Mouse (Mus musculus) CH12.LX (cell line): Measurements from ENCODE around the gene Spx.

Experiments
- BHLHE40 ChIP-seq: IDR thresholded peaks from 2 replicates; pipeline ENCODE4 v1.6.1; 2011; ENCODE audit warnings: mild to moderate bottlenecking, low read depth, low read length, improper control_type of control experiment
- CHD2 ChIP-seq: IDR thresholded peaks from 2 replicates; pipeline ENCODE4 v1.6.1; 2011; ENCODE audit warnings: low read length, improper control_type of control experiment
- CTCF ChIP-seq, 2 experiments: IDR thresholded peaks in 1 of 2; conservative IDR thresholded peaks in 1 of 2; 2 replicates each; pipeline ENCODE4 v1.5.1; 2011 to 2012; ENCODE audit warnings: low read depth in 2 of 2, low read length in 2 of 2, improper control_type of control experiment in 1 of 2, inconsistent platforms in 1 of 2, mild to moderate bottlenecking in 1 of 2, moderate library complexity in 1 of 2
- ELF1 ChIP-seq: IDR thresholded peaks from 2 replicates; pipeline ENCODE4 v1.6.1; 2014; ENCODE audit warnings: low read depth, mild to moderate bottlenecking, inconsistent platforms, low read length, improper control_type of control experiment
- HCFC1 ChIP-seq: IDR thresholded peaks from 2 replicates; pipeline ENCODE4 v1.6.1; 2012; ENCODE audit warnings: low read depth, mild to moderate bottlenecking, inconsistent platforms, low read length, improper control_type of control experiment
- KAT2A ChIP-seq: IDR thresholded peaks from 2 replicates; pipeline ENCODE4 v1.6.1; 2012; ENCODE audit warnings: low read length, improper control_type of control experiment, inconsistent platforms; ENCODE audit not compliant: insufficient replicate concordance
- MXI1 ChIP-seq: IDR thresholded peaks from 2 replicates; pipeline ENCODE4 v1.6.1; 2011; ENCODE audit warnings: mild to moderate bottlenecking, low read depth, low read length, improper control_type of control experiment
- NELFE ChIP-seq: IDR thresholded peaks from 2 replicates; pipeline ENCODE4 v1.6.1; 2011; ENCODE audit warnings: low read depth, low read length, improper control_type of control experiment
- POLR2A ChIP-seq: IDR thresholded peaks from 2 replicates; pipeline ENCODE4 v1.6.1; 2011; ENCODE audit warnings: low read depth, mild to moderate bottlenecking, improper control_type of control experiment, low read length
- RAD21 ChIP-seq: IDR thresholded peaks from 2 replicates; pipeline ENCODE4 v1.6.1; 2011; ENCODE audit warnings: low read depth, mild to moderate bottlenecking, low read length, improper control_type of control experiment, moderate library complexity
- ZC3H11A ChIP-seq: IDR thresholded peaks from 2 replicates; pipeline ENCODE4 v1.6.1; 2012; ENCODE audit warnings: low read depth, mild to moderate bottlenecking, inconsistent platforms, low read length, improper control_type of control experiment
- ZMIZ1 ChIP-seq: IDR thresholded peaks from 2 replicates; pipeline ENCODE4 v1.6.1; 2012; ENCODE audit warnings: low read depth, mild to moderate bottlenecking, inconsistent platforms, low read length, improper control_type of control experiment
- ZNF384 ChIP-seq: IDR thresholded peaks from 2 replicates; pipeline ENCODE4 v1.6.1; 2012; ENCODE audit warnings: low read depth, low read length, improper control_type of control experiment, inconsistent platforms

DNA sequence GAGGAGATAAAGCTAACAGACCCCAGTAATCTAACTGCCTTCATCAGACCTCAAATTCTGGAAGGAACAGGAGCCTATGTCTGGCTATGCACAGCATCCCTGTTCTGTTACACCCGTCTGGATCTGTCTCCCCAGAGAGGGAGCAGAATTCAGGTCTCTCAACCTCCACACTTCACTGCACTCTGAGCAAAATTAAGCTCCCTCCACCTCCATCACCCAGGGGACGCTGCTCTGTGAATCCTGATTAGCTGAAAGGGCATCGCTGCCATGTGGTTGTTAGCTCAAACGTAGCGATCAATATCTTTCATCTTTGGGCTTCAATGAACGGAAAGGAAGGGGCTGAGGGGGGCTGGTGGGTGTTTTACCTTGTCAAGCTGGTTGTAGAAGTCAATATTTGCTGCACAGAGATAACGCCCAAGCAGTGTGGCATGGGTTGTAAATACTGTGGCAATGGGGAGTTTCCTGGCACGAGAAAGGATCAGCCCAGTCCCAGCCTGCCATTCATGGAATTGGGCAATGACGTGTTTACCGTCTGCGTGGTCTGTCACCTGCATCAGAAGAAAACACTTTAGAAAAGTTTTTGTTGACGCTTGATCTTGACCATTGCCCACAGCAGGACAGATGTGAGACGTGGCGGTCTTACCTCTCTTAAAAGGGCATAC, 45.9 kb downstream of the Spx start:
- TF ChIP-seq HCFC1 = no peak
- no peak for TF ChIP-seq CTCF (conservative IDR thresholded peaks at IDR 0.05 in 1 of 2, IDR thresholded peaks at IDR 0.05 in 1 of 2; ENCODE audit: low read depth in 2 of 2, low read length in 2 of 2)
- no peak for TF ChIP-seq ZC3H11A
- TF ChIP-seq POLR2A = no peak
- TF ChIP-seq MXI1 = no peak
- no peak for TF ChIP-seq ELF1
- TF ChIP-seq ZNF384 = no peak
- no peak for TF ChIP-seq RAD21
- no peak for TF ChIP-seq KAT2A
- no peak for TF ChIP-seq CHD2
- no peak for TF ChIP-seq BHLHE40
- no peak for TF ChIP-seq NELFE
- no peak for TF ChIP-seq ZMIZ1
